Mouse (Mus musculus) heart, adult 2 months (tissue): ENCODE results near the gene Grwd1. TPM values are rescaled to one million over a fixed set of nuclear protein-coding genes. Genes with fewer than 3 reads are reported as not detected.

Source experiments
- DNase-seq, 2 experiments: peaks; one replicate each; pipeline ENCODE4 v3.0.0; 2021
- H3K27ac ChIP-seq: fragments of 200-600 bp; 2 replicates; pipeline ENCODE4 v1.8.1; 2022
- H3K27me3 ChIP-seq: fragments of 200-500 bp; 2 replicates; pipeline ENCODE4 v1.6.1; 2012; ENCODE audit warnings: mild to moderate bottlenecking, low read length, inconsistent platforms, mixed read lengths; ENCODE audit not compliant: control insufficient read depth, insufficient read depth
- H3K36me3 ChIP-seq: fragments of 200-500 bp; 2 replicates; pipeline ENCODE4 v1.6.1; 2012; ENCODE audit warnings: low read length, inconsistent platforms; ENCODE audit not compliant: control insufficient read depth, insufficient read depth
- H3K4me1 ChIP-seq: fragments of 200-500 bp; 2 replicates; pipeline ENCODE4 v1.6.1; 2011; ENCODE audit warnings: low read length; ENCODE audit not compliant: control insufficient read depth, insufficient read depth
- H3K4me3 ChIP-seq: fragments of 200-600 bp; 2 replicates; pipeline ENCODE4 v1.8.1; 2022
- H3K79me2 ChIP-seq: fragments of 200-500 bp; replicated peaks from 2 replicates; pipeline ENCODE4 v1.6.1; 2012; ENCODE audit warnings: mild to moderate bottlenecking, inconsistent platforms, low read length, moderate library complexity, mixed read lengths; ENCODE audit not compliant: control insufficient read depth, insufficient read depth
- H3K9ac ChIP-seq: fragments of 200-500 bp; 2 replicates; pipeline ENCODE4 v1.6.1; 2012; ENCODE audit warnings: low read depth, mild to moderate bottlenecking, control low read depth, inconsistent platforms, low read length, mixed read lengths
- CTCF ChIP-seq: fragments of 200-600 bp; IDR thresholded peaks from 2 replicates; pipeline ENCODE4 v1.8.1; 2022; ENCODE audit warnings: antibody characterized with exemption, mild to moderate bottlenecking, moderate library complexity
- EP300 ChIP-seq: fragments of 200-500 bp; IDR thresholded peaks from 2 replicates; pipeline ENCODE4 v1.6.1; 2011; ENCODE audit warnings: low read depth, low read length, control low read depth; ENCODE audit not compliant: insufficient read depth
- POLR2A ChIP-seq: fragments of 200-500 bp; IDR thresholded peaks from 2 replicates; pipeline ENCODE4 v1.6.1; 2011; ENCODE audit warnings: mild to moderate bottlenecking, low read depth, low read length, control low read depth; ENCODE audit not compliant: insufficient read depth
- WGBS: fragments of 180-500 bp; shearing (Covaris S2); methylation state at CpG from one replicate; pipeline ENCODE4 v1.1.7; 2018; 5-methylcytosine and 5-hydroxymethylcytosine counted together
- intact Hi-C: fragments of 180-260 bp; cut with DNase I; formaldehyde crosslinking; loops from one replicate; pipeline ENCODE4 v1.15.1; 2025
- polyA plus RNA-seq: library from polyadenylated mRNA; depleted of rRNA; stranded (reverse); fragments of >200 nt; gene quantifications from 2 replicates; pipeline ENCODE4 v1.2.3, GENCODE M21; 2012
- total RNA-seq, 2 experiments: library from RNA; stranded (reverse); gene quantifications; 2 replicates each; pipeline ENCODE4 v1.2.3; 2021

Gene Grwd1
- total and polyA plus RNA-seq, 3 experiments: 9.4 to 13.1 (median 11.8) TPM

DNA sequence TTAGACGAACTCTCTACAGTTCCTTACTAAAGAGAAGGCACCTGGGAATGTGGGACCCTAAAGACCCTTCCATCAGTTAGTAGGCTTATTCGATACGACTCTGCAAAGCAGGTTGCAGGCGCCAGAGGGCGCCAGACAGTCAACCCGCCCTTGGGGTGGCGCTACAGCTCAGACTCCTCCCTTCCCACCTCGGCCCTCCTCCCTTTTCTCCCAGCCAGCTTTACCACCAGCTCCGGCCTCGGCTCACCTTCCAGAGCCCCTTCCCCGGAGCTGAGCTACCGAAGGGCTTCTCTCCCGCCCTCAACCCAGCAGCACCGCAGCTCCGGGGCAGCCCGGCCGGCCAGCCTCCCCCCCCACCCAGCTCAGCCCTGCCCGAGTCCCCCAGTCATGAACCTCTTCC is 41.9 kb upstream of the Grwd1 start, which contains the start of gene Kdelr1:
Gene Kdelr1 (plus strand): TSS at position 149 of the 400 bp plus-strand sequence.
- peak within 1 kb of the TSS; percentile 92 for H3K27ac ChIP-seq

DNA sequence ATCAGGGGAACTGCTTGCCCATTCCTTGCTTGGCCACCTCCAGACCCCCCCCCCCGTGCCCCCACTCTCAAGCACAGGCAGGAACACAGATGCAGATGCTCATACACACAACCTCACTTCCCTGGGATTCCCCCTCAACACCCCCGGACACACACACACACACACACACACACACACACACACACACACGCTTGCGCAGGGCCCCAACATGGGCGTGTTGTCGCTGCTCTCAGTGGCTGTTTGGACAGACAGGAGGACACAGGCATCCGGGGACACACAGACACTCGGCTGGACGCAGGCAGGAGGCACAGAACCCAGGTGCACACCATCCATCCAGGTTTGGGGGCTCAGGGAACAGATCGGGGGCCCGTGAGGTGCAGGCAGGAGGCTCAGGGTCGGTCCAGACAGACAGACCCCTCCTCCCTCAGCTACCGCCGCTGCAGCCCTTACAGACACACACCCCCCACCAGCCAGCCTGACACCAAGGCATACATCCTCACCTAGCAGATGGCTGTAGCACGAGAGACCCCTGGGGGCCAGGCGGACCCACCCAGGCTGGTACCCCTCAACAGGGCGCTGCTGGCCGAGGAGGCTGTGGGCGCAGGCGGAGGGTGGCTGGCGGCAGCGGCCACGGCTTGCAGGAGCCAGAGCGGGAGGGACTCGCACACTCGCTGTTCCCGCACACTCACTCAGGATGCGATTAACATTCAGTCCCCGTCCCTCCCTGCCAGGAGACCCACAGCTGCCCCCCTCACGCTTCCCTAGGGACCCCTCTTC is 39.7 kb upstream of the Grwd1 start:
- Histone ChIP-seq H3K9ac (peak overlapping the region; percentile 43), H3K4me1 (peaks cover 12% of the 10 kb centered on the region), H3K36me3 (peaks cover 10% of the 10 kb centered on the region), H3K79me2 (0 out of 2 replicates have a peak, but pooled peaks cover 5% of the 10 kb centered on the region), H3K27ac (no peak overlapping the region), H3K4me3 (no peak overlapping the region), H3K27me3 (peaks cover 7% of the 10 kb centered on the region)
- 4% methylated on average over 30 of the region's 30 CpGs for WGBS
- no peak for DNase-seq
- no peak for TF ChIP-seq POLR2A
- TF ChIP-seq EP300: no peak
- no peak for TF ChIP-seq CTCF
- intact Hi-C loops: no loop called here

More for the DNA sequence above, 41.9 kb upstream of the Grwd1 start, which contains the start of gene Kdelr1:
- peak within 1 kb of the TSS; percentile 71 for H3K4me3 ChIP-seq
- TF ChIP-seq POLR2A (peak; percentile 79), CTCF (no peak; the same call in none of the 2 replicates), EP300 (peak; percentile 63)
- peak within 1 kb of the TSS; percentile 69 for H3K9ac ChIP-seq
- intact Hi-C loops: loop anchor here (1.0 to 2.0 kb wide), 4 partner anchors 24 to 137 kb away; partner anchors contain the start of genes Syngr4 and Tmem143
- H3K36me3 ChIP-seq: peaks cover 10% of the 10 kb centered on the region
- peak; percentile 91 to 94 for DNase-seq
- peaks cover 7% of the 10 kb centered on the region for H3K27me3 ChIP-seq
- peaks cover 9% of the 10 kb centered on the region for H3K4me1 ChIP-seq
- H3K79me2 ChIP-seq: peaks cover 9% of the 10 kb centered on the region; the same call in 1 of the 2 replicates
- WGBS: under 1% methylated on average over 18 of the region's 18 CpGs

DNA sequence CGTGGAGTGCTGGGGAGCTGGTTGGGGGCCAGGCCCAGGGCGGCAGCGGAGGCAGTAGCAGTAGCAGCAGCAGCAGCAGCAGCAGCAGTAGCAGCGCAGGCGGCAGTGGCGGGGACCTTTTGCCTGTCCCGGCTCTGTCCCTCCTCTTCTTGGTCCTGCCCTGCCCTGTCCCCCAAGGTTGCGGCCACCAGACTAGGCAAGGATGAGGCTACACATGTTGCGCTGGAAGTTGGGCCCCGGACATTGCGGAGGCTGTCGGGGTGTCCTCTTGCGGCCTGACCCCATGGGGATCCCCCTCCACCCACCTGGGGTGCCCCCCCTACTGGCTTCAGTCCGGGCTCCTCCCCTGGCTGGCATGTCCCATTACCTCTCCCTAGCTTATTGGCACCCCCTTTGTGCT is 39.0 kb upstream of the Grwd1 start:
- Histone ChIP-seq H3K27me3 (peaks cover 7% of the 10 kb centered on the region), H3K9ac (no peak overlapping the region), H3K4me1 (peaks cover 10% of the 10 kb centered on the region), H3K4me3 (no peak overlapping the region), H3K36me3 (peaks cover 7% of the 10 kb centered on the region), H3K27ac (no peak overlapping the region), H3K79me2 (0 out of 2 replicates have a peak, but pooled peaks cover 3% of the 10 kb centered on the region)
- 9% methylated on average over 14 of the region's 14 CpGs for WGBS
- peak in 1 of 2 experiments; percentile 36 for DNase-seq
- intact Hi-C loops: no loop called here
- TF ChIP-seq CTCF (no peak), POLR2A (no peak), EP300 (no peak)

DNA sequence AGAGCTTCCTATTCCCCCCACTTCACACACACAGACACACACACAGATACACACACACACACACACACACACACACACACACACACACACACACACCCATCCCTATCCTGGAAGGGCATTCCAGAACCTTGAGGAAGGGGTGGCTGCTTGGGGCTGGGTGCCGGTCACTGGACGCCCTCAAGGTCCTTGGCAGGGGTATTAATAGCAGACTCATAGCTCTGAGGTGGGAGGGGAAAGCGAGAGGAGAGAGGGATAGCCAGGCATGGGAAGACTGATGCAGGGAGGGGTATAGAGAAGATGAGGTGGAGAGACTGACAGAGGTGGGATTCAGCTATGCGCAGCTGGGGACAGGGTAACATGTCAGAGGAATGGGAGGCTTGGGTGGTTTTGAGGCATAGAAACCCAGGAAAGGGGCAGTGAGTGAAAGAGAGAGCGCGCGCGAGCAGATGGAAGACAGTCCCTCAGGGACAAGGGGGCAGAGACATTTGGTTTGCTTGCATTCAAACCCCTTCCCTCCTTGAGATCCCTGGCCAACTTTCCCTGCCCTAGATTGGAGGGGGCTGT is 38.4 kb upstream of the Grwd1 start:
- Histone ChIP-seq H3K27me3 (peaks cover 7% of the 10 kb centered on the region), H3K27ac (no peak overlapping the region), H3K36me3 (peaks cover 1% of the 10 kb centered on the region), H3K4me1 (peaks cover 7% of the 10 kb centered on the region), H3K9ac (no peak overlapping the region), H3K4me3 (no peak overlapping the region), H3K79me2 (0 out of 2 replicates have a peak, but pooled peaks cover under 1% of the 10 kb centered on the region)
- no peak for TF ChIP-seq CTCF
- TF ChIP-seq EP300: no peak
- no peak for TF ChIP-seq POLR2A
- intact Hi-C loops: no loop called here
- DNase-seq: no peak
- WGBS: 28% methylated on average over 8 of the region's 8 CpGs

DNA sequence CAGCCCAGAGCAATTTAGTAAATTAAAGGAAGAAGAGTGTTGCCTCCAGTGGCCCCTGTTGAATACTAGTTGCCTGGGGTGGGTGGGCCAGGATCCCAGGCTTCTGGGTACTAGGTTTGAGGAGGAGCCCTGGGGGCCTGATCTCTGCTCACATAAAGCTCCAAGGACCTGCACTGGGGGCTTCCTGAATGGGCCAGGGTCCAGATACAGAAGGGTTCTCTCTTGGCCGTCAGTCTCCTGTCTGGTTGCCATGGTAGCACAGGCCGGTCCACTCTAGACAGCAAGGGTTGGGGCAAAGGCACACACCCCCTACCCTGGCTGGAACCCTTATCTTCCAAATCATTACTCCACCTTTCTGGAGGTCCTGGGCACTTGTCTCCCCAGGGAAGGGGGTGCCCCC is 37.1 kb upstream of the Grwd1 start:
- 67% methylated on average over 2 of the region's 2 CpGs for WGBS
- Histone ChIP-seq H3K27me3 (peaks cover 7% of the 10 kb centered on the region), H3K4me1 (peaks cover 2% of the 10 kb centered on the region; the same call in 1 of the 2 replicates), H3K79me2 (no peaks in the 10 kb centered on the region), H3K27ac (no peak overlapping the region), H3K36me3 (no peaks in the 10 kb centered on the region), H3K4me3 (no peak overlapping the region), H3K9ac (no peak overlapping the region)
- no peak for TF ChIP-seq POLR2A
- no peak for DNase-seq
- intact Hi-C loops: loop anchor here (2.0 kb wide), 1 partner anchor 37 kb away; the partner anchor contains the start of gene Grwd1
